Mouse (Mus musculus) kidney, adult 11 months (tissue): ENCODE data around the gene Tmem86b.

Experiments used
- DNase-seq: peaks from one replicate; pipeline ENCODE4 v3.0.0; 2022

The Tmem86b gene

DNA sequence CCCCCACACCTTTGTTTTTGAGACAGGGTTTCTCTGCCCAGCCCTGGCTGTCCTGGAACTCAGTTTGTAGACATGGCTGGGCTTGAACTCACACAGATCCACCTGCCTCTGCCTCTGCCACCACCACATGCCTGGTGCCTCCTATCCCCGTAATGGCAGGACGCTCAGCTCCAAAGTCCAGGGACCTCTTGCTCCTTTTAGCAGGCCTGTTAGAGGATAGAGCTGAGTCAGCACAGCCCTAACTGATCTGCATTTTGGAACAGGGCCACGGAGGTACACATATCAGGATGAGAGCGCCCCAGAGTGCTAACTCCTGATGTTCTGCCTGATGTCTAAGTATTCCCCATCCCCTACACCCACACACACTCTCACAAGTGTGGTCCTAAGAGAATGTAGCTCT, at the start of gene Tmem86b:
Gene Tmem86b (minus strand): TSS at position 392 of the 400 bp plus-strand sequence.
- peak; percentile 78 for DNase-seq

DNA sequence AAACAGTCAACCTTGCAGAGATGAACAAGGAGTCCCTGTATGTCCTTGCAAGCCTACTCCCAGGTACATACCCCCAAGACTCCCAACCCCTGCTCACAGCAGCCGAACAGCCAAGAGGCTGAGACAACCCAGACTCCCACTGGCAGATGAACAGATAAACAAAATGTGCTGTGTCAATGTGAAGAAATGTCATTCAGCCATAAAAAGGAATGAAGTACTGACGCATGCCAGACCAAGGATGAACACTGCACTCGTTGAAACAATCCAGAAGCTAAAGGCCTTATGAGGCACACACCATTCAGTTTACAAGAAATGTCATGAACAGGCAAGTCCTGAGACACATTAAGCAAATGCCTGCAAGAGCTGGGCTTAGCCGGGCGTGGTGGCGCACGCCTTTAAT, 44.0 kb upstream of the Tmem86b start:
- no peak for DNase-seq

DNA sequence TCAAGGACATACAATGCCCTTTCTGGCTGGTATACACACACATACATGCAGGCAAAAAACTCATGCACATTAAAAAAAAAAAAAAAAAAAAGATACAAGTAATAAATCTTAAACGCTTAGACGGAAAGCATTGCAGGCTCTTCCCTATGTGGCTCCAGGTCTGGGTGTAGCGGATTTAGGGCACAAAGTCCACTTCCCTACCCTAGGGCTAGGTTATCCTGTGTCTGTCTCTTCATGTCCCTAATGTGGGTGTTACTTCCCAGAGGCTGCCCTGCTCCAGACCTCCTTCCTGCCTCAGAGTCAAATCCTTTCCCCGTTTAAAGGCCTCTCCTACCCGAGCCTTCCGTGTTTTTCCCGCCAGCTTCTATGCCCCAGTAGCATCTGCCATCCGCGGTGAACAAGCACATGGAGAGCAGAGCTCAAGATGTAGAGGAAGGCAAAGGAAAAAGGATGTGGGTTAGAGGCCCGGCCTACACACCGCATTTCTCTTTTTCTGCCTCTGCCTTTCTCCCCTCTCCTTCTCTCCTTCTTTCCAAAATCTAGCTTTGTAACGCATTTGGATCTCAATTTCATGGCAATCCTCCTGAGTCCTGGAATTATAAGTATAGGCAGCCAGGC, 43.0 kb upstream of the Tmem86b start:
- DNase-seq, result no peak

DNA sequence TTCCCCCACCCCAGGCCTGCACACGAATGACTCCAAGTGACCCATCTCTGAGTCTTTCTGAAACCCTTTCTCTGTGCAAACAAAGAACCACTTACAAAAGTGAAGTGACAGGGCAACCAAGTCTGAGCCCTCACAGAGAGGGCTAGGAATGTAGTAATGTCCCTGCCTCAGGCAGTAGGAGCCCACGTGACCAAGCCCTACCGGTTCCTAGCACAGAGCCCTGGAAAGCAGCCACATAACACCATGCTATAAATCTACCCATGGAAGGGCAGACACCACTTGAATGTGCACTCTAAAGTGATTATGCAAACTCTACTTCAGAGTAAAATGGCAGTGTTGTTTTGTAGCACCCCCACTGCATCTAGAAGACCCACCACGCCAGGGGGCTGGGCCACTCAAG, 40.7 kb upstream of the Tmem86b start:
- DNase-seq, result peak; percentile 55

DNA sequence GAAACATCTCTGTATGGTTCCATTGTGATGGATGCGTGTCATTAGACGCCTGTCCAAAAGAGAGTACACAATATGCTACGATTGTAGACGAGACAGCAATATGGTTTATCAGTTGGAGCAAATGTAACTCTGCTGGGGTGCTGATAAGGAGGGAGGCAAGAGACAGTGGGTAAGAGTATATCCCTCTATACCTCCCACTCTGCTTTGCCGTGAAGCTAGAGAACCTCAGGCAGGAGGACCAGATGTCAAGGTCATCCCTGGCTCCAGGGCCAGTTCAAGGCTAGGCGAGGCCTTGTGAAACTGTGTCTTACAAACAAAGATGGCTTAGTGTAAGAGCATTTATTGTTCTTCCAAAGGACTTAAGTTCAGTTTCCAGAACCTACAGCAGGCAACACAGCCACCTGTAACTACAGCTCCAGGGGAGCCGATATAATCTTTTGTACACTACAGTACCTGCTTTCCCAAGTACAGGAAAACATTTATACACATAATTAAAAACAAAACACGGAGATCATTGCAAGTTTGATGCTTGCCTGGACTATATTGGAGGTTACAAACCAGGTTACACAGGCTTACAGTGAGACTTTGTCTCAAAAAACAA, 39.5 kb upstream of the Tmem86b start:
- DNase-seq, result no peak

DNA sequence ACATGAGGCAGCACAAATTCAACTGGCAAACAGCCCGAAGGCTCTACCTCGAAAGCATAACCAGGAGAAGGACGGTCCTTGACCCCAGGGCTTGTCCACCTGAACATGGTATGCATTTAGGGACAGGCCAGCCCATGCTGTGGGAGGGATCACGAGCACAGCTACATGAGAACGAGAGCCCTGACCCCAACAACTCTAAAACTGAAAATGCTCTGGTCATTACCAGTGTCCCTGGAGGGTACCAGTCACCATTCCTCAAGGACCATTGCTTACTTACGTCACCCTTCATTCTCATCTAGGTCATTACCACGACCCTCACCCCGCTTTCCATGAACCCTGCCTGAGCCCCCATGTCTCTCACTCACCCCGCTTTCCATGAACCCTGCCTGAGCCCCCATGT, 37.9 kb upstream of the Tmem86b start:
- no peak for DNase-seq

DNA sequence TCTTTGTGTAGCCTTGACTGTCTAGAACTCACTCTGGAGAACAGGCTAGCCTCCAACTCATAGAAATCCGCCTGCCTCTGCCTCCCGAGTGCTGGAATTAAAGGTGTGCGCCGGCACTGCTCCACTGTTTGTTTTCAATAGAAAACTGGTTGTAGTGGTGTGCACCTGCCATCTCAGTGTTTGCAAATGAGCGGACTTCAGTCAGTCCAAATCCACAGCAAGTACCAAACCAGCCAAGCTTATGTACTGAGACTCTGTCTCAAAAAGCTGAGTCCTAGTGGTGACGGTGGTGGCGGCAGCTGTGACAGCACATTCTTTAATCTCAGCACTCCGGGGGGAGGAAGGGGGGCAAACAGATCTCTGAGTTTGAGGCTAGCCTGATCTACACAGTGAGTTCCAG, 37.3 kb upstream of the Tmem86b start:
- DNase-seq, result no peak

DNA sequence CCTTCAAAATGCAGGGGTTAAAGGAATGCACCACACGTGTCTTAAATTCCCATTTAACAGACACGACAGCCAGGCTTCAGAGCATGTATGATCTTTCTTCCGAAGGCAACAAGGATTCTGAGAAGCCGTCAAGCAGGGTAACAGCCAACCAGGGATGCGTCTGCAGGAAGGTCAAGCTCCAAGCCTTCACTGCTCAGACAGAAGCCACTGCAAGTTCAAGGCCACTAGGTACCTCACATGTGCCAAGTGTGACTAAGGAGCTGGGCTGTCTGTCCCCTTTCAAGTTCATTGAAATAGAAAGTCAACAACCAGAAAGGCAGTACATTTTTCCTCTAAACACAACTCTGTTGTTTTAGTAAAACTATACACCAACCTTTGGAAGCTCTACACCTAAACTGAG, 35.6 kb upstream of the Tmem86b start:
- no peak for DNase-seq

DNA sequence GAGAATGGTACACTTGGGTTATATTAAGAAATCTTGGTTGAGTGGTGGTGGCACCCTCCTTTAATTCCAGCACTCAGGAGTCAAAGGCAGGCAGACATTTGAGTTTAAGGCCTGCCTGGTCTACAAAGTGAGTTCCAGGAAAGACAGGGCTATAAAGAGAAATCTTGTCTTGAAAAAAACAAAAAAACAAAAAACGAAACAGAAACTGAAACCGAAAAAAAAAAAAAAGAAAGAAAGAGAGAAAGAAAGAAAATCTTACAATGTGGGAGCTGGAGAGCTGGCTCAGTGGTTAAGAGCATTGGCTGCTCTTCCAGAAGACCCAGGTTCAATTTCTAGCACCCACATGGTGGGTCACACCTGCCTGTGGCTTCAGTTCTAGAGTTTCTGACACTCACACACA, 32.5 kb upstream of the Tmem86b start:
- DNase-seq, result no peak

DNA sequence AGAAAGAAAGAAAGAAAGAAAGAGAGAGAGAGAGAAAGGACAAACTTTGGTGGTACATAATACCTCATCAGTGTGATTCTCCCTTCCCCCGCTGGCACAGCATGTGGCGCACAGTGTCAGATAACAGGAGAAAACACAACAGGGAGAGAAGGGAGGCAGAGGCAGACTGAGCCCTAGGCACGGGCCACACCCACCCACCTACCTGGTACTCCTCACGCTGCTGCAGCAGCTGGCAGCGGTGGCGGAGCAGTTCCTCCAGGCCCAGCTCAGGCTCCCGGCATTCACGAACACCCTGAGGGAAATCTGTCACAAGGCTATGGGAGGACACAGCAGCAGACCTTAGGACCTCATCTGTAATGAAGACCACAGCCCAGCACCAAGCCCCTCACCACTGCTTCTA, 32.0 kb upstream of the Tmem86b start:
- DNase-seq, result no peak

DNA sequence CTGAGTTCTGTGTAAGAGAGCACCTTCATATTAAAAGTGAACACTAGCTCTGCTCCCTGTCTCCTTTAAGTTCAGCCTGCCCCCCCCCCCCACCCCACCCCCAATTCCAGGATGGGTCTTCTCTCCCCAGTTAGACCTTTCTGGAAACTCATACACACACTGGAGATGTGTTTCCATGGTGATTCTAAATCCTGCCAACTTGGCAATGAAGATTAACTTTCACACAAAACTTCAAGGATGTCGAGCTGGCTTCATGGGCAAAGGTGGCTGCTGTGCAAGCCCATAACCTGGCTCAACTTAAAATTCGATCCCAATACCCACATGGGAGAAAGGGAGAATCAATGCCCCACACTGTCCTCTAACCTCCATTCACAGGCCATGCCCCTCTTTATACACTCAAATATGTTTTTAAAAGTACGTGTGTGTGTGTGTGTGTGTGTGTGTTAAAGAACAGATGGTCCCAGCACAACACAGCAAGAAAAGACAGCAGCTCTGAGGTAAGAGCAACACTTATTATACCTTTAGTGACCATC, 28.8 kb upstream of the Tmem86b start:
- DNase-seq, result no peak

DNA sequence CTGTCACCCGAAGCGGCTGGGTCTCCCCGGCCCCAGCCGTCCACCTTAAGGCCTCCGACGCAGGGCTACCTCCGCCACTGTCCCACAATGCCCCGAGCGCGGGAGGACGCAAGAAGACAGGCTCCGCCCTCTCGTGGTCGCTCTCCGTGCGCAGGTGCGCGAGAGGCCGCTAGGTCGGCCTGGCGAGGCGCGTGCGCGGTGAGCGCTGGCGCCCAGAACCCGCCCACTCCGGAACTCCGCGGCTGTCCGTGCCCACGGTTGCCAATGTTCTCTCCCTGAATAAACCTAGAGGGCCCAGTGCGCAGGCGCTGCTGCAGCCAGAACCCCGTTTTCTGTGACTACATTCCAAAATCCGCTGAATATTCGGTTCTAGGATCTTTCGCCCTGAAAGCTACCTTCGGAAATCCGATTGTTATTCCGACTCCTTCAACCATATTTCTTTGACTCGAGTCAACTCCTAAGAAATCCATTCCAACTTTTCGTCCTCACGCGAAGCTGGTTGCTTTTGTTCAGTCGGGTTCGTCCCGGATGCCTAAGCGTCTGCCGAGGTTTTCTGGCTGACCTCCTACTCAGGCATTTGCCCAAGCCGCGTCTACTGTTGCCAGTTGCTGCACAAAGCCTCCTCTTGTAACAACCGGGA, 27.8 kb upstream of the Tmem86b start, which contains the start of gene Ppp6r1:
Gene Ppp6r1 (minus strand): TSS at position 108 of the 640 bp plus-strand sequence.
- DNase-seq, result peak; percentile 98

DNA sequence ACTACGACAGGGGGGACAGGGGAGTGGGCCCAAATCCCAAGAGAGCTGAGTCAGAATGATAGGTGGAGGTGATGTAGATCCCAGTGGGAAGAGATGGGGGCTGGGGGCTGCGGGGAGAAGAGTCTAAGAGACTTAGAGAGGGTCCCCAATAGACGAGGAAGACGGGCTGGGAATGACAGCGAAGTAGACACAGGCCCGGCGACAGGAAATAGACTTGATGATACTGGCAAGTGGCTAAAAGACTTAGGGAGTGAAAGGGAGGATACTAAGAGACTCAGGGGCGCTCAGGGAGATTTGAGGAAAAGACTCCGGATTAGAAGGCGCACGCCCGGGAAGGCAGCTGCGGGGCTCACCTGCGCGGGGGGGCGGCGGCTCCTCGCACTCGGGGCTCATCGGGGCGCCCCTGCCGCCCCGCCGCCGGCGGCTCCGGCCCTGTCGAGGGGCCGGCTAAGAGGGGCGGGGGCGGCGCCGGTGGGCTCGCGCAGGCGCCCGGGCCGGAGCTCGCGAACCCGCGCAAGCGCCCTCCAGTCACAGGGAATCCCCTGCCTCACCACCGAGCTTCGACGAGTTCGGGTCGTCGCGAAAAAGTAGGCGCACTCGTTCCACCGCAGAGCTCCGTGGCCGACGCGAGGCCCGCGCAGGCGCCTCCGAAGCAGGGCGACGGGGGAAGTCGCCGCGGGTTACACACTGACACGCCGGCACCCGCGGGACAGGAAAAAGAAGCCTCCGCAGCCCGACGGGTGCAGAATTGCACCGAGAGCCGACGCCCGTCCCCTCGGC, 27.1 kb upstream of the Tmem86b start:
- DNase-seq, result peak; percentile 15

DNA sequence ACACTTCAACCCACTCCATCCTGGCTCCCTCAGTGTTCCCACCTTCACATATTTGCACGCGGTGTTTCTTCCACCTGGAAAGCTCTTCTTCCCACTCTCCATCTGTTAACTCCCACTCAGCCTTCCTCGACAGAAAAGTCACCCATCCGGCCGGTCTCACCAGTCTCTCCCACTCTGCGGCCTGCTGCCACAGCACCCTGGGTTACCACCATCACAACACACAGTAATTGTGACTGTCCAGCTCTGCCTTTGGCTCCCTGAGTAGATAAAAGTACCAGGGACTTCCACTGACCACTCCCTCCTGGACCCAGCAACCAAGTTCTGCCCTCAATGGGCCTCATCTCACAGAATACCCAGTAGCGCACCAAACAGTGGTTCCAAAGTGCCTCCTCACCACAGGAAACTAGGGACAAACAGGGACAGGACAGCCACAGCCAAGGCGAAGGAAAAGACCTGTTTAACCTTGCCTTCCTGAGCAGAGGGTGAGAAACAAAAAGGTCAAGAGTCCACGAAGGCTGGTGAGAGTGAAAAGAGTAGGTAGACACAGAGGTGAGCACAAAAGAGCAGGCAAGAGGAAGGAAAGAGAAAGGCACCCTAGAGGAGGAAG, 26.4 kb upstream of the Tmem86b start:
- peak; percentile 35 for DNase-seq

DNA sequence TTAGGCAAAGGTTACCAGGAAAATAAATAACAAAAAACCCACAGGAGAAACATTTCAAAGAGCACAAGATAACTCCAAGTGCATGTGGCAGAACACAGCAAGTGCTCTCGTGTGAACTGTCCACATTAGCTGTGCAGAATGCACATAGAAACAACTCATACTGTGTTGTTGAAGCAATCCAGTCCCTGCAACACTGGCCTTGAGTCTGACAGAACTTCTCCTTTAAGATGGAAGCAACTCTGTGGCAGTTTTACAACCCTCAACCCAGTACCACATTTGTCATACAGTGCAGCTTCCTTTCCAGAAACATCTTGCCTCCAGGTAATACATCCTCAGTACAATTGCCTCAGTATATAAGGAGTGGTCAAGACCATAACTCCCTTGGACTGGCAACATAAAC, 25.6 kb upstream of the Tmem86b start:
- no peak for DNase-seq

DNA sequence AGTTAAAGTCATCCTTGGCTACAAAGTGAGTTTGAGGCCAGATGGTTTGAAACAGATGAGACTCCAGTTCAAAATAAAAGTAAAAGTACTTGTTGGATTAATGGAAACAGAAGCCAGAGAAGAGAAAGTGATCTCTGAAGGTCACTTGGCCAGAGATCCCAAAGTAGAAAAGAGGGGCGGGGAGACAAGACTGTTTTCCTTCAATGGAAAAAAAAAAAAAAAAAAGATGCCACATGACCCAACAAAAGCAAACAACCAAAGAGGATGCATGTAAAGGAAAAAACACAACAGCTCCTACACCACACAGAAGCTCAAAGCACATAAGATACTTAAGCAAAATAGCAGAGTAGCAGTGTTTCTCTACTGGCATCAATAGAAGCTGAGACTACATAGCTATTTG, 24.7 kb upstream of the Tmem86b start:
- no peak for DNase-seq

DNA sequence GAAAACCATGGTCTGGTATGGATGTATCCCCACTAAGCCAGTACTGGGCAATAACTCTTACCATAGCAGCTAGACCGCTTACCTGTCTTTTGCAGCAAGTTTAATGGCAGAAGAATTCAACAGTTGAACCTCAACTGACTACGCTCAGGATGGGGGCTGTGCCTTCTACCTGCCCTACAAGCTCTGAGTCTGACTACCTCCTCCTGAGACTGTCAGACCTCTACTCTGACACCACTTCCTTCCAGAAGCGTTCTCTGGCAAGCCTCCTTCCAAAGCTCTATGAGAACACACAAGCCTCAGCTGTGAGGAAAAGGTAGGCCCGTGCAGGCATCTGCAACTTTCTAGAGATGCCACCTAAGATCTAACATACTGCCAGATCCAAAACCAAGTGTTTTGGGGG, 24.2 kb upstream of the Tmem86b start:
- DNase-seq, result no peak

DNA sequence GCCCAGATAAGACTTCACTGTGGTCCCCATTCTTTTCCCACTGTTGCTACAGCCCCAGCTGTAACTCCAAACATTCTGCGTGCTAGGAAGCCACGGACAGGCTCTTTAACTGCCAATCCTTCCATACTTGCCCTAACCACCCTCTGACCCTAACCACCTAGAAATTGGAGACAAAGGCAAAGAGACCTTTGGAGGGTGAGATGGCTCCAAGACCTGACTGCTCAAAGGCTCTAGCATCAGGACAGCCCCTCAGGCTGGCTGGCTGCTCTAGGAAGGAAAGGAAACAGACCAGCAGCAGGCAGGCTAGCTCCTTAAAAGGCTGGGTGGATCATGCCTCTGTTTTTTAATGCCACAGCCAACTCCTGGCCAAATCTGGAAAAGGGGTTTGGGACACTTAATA, 23.0 kb upstream of the Tmem86b start:
- no peak for DNase-seq

DNA sequence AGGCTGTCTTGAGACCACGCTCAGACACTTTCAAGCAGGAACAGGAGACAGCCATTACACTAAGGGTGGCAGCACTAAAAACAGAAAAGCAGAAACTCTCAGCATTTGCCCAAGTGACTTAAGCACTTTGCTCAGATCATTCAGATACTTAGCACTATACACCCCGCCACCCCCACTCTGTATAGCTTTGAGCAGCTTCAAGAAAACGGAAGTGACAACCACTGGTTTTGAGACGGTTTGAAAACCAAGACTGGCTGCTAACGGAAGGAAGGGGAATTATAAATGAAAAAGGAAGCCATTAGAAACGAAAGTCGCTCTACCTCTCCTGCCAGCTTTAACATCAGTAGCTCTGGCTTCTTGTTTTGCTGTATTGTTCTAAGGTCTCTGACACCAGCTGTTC, 22.6 kb upstream of the Tmem86b start:
- DNase-seq, result no peak

DNA sequence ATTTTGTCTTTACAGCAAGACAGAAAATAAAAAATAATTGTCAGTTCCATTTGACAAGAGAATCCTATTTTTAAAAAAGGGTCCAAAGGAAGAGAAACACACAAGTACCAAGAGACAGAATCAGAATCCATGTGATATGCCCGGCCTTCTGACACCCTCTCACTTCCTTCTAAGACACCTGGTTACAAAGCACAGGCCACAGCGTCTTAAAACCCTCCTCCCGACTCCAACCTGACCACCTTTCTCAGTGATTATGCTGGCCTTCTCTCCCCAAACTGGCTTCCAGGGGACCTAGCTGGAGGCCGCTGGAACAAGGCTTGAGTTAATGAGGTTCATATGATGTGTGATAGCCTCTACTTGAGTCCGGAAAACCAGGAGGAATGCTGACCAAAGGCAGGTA, 22.1 kb upstream of the Tmem86b start:
- no peak for DNase-seq

DNA sequence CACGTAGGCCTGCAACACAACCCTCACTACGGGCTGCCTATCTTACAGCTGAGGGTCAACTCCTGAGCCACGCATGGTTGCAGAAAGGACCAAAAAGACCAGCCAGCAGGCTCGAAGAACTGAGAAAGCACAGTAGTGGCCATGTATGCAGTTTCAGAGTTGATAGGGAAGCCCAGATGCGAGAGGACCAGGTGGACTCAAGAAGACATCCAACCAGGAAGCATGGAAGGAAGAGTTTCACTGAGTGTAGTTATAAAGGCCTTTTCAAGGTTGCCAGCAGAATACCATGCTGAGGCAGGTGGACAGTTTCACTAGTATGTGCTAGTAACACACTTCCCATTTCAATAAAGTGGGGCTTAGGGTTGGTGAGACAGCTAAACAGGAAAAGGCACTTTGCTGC, 21.5 kb upstream of the Tmem86b start:
- DNase-seq, result no peak

DNA sequence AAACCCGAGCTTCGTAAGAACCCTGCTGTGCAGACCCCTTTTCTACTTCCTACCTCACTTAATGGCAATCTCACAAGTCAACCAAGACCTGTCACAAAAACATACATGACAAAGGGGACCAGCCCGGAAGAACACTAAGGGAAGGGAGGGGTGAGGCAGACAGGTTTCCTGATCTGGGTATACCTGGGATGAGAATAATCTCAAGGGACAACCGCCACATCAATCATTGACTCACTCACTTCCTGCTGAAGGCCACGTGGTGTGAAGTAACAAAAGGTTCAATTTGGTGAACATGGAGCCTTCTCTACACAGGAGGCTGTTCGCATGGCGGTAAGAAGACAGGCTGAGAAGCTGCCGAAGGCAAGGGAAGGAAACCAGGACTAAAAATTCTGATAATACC, 20.4 kb upstream of the Tmem86b start:
- peak; percentile 26 for DNase-seq

DNA sequence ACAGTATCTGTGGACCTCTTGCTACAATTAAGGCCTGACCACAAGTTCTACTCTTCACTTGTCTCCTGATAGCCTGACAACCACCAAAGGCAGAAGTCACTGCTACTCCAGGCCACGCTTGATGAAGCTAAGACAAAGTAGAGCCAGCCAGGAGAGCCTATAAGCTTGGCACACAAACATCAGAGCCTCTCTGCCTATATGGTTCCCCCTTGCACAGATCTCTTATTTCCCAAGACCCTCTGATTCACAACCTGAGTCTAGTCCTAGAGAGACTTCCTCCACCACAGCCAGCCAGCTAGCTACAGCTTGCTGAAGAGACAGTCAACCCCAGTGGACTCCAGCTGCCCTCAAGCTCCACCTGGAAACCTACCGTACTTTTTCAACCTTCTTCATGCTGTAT, 16.8 kb upstream of the Tmem86b start:
- DNase-seq, result no peak
